21 mouse cellular contexts compared by ENCODE assay signal in genomic region chr1:148706271-148706807, GRCm38 (mm10).
"Had no signal": no experiment of that assay in that cellular context is flagged by ENCODE, and none has a peak within 500 bp of the region (broad histone marks: within the 10 kb centered on the region; RNA-seq: fewer than 3 reads in every experiment).

No protein-coding gene starts in this region.

- DNase-seq: kidney, adult 18-20 months; kidney, adult 9 months; kidney, postnatal 14 days; kidney, postnatal 4 days; liver; lung, adult 18-20 months; lung, postnatal 14 days; right cerebral cortex, adult 18-20 months; right cerebral cortex, postnatal 14 days; spleen, adult 18-20 months; thymus, postnatal 25 days had no signal

- H3K4me1 ChIP-seq: limb, embryonic 10.5 days; limb, embryonic 13.5 days; liver, embryonic 12.5 days; liver, embryonic 15.5 days; stomach, embryonic 15.5 days had no signal

- ATAC-seq: intestine, embryonic 16.5 days; liver, embryonic 12.5 days; midbrain, embryonic 16.5 days had no signal

- H3K4me3 ChIP-seq: limb, embryonic 10.5 days; limb, embryonic 13.5 days; liver, embryonic 12.5 days; liver, embryonic 15.5 days; myocyte; neural tube, embryonic 13.5 days; stomach, embryonic 15.5 days had no signal

- H3K9ac ChIP-seq: limb, embryonic 13.5 days; liver, embryonic 12.5 days; liver, embryonic 15.5 days; neural tube, embryonic 13.5 days; stomach, embryonic 15.5 days had no signal

- H3K9me3 ChIP-seq: limb, embryonic 10.5 days; limb, embryonic 13.5 days; liver, embryonic 12.5 days; liver, embryonic 15.5 days; neural tube, embryonic 13.5 days; stomach, embryonic 15.5 days had no signal

- H3K27me3 ChIP-seq: limb, embryonic 13.5 days; liver, embryonic 12.5 days; liver, embryonic 15.5 days; neural tube, embryonic 13.5 days; stomach, embryonic 15.5 days had no signal

- H3K4me2 ChIP-seq: limb, embryonic 13.5 days; liver, embryonic 12.5 days; liver, embryonic 15.5 days; neural tube, embryonic 13.5 days; stomach, embryonic 15.5 days had no signal

- H3K27ac ChIP-seq: limb, embryonic 10.5 days; limb, embryonic 13.5 days; liver, embryonic 12.5 days; liver, embryonic 15.5 days; macrophage; neural tube, embryonic 13.5 days; stomach, embryonic 15.5 days had no signal

- H3K36me3 ChIP-seq: limb, embryonic 10.5 days; limb, embryonic 13.5 days; liver, embryonic 12.5 days; liver, embryonic 15.5 days; neural tube, embryonic 13.5 days; stomach, embryonic 15.5 days had no signal
